Mouse (Mus musculus) adrenal gland, adult (tissue): Measurements from ENCODE around the gene Dhx8.

Experiments
- DNase-seq, 2 experiments: peaks; one replicate each; pipeline ENCODE4 v3.0.0; 2022 to 2023; ENCODE audit warnings: low spot score in 1 of 2; ENCODE audit not compliant: inconsistent age in 2 of 2

Gene Dhx8

DNA sequence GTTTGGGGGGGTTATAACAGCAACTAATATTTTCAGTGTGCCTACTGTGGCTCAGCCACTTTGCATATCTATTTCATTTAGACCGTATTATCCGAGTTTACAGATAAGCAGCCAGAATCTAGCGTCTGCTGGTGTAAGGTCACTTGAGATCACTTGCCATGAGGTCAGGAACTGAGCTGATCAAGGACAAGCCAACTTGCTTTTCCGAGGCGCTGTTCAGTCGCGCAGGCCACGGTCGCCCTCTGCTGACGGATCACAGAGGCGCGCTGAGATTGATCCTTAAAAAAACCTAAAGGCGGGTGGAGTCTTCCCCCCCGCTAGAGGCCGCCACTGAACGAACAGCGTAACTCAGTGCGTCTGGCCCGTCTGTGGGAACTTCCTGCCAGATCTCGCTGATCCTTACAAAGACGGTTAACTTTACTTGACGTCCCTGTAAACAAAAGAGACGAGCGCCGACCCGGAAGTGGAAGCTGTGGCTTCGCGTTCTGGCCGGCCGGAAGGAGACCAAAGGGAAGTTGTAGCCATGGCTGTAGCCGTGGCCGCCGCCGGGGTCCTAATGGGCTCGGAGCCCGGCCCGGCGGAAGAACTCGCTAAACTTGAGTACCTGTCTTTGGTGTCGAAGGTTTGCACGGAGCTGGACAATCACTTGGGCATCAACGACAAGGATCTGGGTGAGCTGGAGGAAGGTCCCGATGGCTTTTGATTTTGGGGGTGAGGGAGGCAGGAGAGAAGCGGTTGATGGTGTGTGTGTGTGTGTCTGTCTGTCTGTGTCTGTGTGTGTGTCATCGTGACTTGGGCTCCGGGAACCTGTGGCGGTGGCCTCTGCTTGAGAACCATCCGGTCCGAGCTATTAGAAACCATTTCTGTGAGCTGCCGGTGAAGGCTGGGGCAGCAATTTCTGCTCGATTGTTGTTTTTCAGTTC, at the start of gene Dhx8:
TSS of gene Dhx8 (plus strand) at position 402 of the 923 bp plus-strand sequence.
- DNase-seq: peak; percentile 98 to 100

- DNase-seq: peak; percentile 82
Measured at GRCm38 (mm10) chr11:101687351-101688301, 45.1 kb upstream of the Dhx8 start.

GRCm38 (mm10) chr11:101689701-101690113, 43.0 kb upstream of the Dhx8 start:
- DNase-seq: no peak

DNA sequence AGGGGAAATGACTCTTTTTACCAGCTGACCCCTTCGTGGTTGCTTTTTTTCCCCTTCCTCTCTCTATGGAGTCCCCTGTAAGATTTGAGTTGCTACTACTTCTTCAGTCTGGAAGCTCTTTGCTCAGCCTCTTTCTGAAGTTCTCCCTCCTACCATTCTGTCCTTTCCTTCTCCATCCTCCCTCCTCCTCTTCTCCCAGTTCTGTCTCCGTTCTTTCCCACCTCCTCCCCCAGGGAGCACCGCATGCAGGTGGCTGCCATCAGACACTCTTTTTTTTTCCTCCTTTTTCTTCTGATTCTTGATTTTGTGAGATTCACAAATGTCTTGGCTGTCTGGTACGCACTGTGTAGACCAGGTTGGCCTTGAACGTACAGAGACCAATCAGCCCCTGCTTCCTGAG, 42.4 kb upstream of the Dhx8 start:
- peak in 1 of 2 experiments; percentile 14 for DNase-seq

DNA sequence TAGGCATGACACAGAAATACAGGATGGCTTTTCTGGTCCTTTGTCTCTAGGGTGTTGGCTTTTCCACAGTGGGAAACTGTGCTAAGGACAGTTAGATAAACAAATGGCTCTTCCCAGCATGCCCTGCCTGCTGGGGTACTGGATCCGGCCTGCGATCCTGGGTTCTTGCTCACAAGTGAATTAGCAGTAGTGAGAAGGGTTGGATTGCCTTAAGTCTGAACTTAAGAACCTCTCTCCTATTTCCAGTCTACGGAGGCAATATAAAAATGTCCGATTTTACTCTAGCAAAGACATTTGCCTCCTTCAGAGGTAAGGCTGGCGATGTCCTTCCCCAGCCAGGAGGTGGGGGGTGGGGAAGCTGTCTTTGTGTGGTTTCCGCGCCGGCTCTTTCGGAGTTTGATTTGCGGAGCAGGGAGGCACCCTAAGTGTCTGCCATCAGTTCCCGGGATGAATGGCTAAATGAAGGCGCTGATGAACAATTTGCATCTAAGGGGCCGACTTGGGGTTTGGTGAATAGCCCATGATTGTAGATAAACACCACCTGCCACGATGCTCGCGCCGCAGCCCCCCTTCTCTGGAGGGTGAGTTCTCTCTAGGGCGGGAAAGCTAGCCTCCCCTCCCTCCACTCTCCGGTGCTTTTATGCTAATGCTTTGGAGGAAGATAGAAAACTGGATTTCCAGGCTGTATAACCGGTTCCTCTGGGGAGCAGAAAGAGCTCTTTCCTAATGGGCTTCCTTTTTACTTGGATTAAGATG, 36.6 kb upstream of the Dhx8 start:
- DNase-seq: no peak

DNA sequence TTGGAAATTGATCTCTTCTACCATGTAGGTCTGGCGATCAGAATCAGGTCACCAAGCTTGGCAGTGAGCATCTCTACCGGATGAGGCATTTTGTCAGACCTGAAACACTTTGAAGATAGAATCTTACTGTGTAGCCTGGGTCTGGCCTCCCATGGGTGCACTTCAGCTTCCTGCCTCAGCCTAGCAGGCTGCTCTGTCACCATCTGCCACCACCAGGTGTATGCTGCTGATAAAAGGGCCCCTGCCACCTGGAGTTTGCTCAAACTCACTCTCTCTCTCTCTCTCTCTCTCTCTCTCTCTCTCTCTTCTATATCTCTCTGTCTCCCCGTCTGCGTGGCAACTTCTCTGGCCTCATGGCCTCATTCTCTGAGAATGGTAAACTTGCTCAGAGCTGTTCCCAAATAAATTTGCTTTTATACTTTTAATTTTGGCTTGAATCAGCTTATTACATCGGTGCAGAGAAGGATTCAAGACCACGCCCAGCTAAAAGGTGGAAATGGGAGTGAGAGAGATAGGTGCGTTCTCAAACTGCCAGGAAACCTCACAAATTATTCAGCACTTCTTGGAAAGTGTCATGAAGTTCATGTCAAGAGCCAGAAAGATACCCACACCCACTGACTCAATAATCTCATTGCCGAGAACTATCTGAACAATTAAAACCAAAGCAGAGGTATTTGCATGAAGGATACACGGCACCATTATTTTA, 35.4 kb upstream of the Dhx8 start:
- DNase-seq: no peak

GRCm38 (mm10) chr11:101698114-101698513, 34.6 kb upstream of the Dhx8 start:
- DNase-seq: no peak

DNA sequence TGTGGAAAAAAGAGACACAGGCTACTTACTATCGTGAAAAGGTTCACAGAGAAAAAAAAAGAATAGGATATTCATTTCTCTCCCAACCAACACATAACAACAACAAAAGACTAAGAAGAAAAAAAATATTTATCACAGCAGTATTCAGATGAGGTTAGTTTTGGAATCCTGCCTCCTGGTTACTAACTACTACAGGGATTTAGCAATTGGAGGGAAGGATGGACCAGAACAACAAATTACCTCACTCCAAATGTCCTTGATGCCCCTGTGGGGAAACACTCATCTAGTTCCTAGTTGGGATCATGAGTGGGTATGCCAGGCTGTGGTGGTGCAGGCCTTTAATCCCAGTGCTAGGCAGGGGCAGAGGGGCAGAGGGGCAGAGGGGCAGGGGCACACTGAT, 33.2 kb upstream of the Dhx8 start:
- DNase-seq: peak in 1 of 2 experiments; percentile 47

- no peak for DNase-seq
Measured at GRCm38 (mm10) chr11:101699991-101700390, 32.7 kb upstream of the Dhx8 start.

- DNase-seq: peak; percentile 57 to 69
Measured at GRCm38 (mm10) chr11:101700446-101700845, 32.3 kb upstream of the Dhx8 start.

DNA sequence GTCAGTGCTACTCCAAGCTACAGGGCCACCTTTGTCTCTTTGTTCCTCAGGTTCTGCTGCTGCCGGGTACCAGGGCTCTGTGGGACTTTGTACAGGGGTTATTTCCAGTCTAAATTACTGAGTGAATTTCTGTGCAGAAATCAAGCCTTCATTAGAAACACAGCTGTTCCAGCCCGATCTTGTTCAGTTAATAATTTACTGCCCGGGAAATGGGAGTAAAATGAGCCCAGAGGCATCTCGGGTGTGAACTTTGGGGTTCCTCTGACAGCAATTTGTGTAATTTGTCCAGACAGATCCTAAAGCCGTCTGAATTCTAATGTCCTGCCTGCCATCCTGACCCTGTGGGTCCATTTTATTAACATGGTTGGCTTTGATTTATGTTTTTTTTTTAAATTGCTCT, 28.6 kb upstream of the Dhx8 start:
- DNase-seq: no peak

GRCm38 (mm10) chr11:101706764-101707448, 25.8 kb upstream of the Dhx8 start:
- no peak for DNase-seq

- no peak for DNase-seq
Measured at GRCm38 (mm10) chr11:101708482-101708881, 24.2 kb upstream of the Dhx8 start.

GRCm38 (mm10) chr11:101712811-101713210, 19.9 kb upstream of the Dhx8 start:
- no peak for DNase-seq

DNA sequence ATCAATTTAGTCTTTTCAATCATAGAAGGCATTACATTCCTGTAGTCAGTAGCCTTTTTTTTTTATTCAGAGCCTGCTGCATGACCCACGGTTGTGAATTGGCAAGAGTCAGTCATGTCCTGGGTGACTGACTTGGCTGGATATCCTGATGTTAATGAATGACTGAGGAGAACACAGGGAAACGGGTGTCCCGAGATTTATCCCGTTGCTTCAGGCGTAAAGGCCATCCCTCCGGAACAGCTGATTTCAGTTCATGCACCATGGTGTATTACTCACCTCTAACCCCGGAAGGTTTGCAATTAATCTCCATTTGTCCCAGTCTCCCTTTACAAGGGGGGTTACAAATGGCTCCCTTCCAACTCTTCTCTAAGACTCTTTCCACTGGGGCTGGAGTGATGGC, 18.7 kb upstream of the Dhx8 start:
- no peak for DNase-seq

- no peak for DNase-seq
Measured at GRCm38 (mm10) chr11:101718324-101718723, 14.4 kb upstream of the Dhx8 start.

GRCm38 (mm10) chr11:101719986-101720520, 12.7 kb upstream of the Dhx8 start:
- no peak for DNase-seq

GRCm38 (mm10) chr11:101725043-101725442, 7.7 kb upstream of the Dhx8 start:
- DNase-seq: no peak

DNA sequence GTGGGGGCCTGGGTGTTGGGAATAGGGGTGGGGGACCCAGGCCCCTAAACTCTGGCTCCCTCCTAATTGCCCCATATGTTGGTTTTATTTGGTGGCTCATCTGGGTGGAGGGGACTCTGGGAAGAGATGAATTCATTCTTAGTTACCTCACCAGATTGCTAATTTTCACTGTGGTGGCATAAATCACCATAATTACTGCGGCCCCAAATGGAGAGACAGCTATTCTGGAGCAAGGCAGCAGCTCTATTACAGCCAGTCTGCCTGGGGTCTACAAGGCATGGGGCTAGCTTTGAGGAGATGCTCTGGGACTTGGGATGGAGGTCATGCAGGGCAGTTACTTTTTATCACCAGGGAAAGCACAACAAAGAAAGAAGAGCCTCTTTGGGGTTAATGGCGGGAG, 6.0 kb upstream of the Dhx8 start:
- no peak for DNase-seq
